In the genomic region with DNA sequence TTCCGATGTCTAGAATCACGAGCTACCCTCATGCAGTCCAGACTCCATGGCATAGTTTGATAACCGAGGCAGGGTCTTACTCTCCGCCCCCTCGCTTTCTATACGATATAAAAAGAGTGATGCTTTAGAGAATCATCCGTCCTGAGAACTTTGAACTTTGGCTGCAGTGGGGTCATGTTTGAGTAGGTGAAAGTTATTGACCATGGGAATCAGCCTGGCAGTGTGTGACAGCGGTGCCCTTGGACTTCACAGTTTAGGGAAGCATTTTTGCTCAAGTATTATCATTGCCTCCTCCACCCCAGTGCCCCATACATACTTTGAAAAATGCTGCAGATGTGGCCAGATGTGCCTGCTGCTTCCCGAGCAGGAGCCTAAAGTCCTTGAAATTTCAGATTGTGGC, we compare ENCODE assay signal across 27 mouse cellular contexts. TPM values are rescaled to one million over a fixed set of nuclear protein-coding genes. Genes with fewer than 3 reads are reported as not detected.
A peak's percentile ranks its signal among the peaks of the same experiment; 100 is the strongest.
DNase-seq lines count a peak whose midpoint lies in the region; ATAC-seq lines count a peak whose summit lies in the region.
"Had no signal": no experiment of that assay in that cellular context is flagged by ENCODE, and none has a peak within 500 bp of the region (broad histone marks: within the 10 kb centered on the region; RNA-seq: fewer than 3 reads in every experiment).

No protein-coding gene starts in this region.

- H3K36me3 ChIP-seq in forebrain, embryonic 11.5 days (ENCODE audit: control insufficient read depth, insufficient read depth, low read length), result no peaks in the 10 kb centered on the region
- H3K36me3 ChIP-seq in forebrain, embryonic 13.5 days (ENCODE audit: poor library complexity, severe bottlenecking), result no peaks in the 10 kb centered on the region
- no peaks in the 10 kb centered on the region for H3K36me3 ChIP-seq in liver, embryonic 15.5 days (replicated peaks)
- H3K36me3 ChIP-seq: embryonic facial prominence, embryonic 12.5 days; embryonic facial prominence, embryonic 15.5 days; forebrain, embryonic 12.5 days; heart, embryonic 10.5 days; heart, embryonic 13.5 days had no signal

- no peaks in the 10 kb centered on the region for H3K4me1 ChIP-seq in forebrain, embryonic 11.5 days (replicated peaks; ENCODE audit: control insufficient read depth, insufficient read depth, low read length)
- H3K4me1 ChIP-seq in forebrain, embryonic 13.5 days, result no peaks in the 10 kb centered on the region
- peaks cover 9% of the 10 kb centered on the region; the same call in 1 of the 2 replicates for H3K4me1 ChIP-seq in liver, embryonic 15.5 days (replicated peaks)
- H3K4me1 ChIP-seq: embryonic facial prominence, embryonic 12.5 days; embryonic facial prominence, embryonic 15.5 days; forebrain, embryonic 12.5 days; heart, embryonic 10.5 days; heart, embryonic 13.5 days had no signal

- H3K4me2 ChIP-seq in forebrain, embryonic 11.5 days (ENCODE audit: low read depth, low read length, severe bottlenecking), result no peak overlapping the region
- no peak overlapping the region for H3K4me2 ChIP-seq in forebrain, embryonic 13.5 days
- no peak overlapping the region for H3K4me2 ChIP-seq in liver, embryonic 15.5 days
- H3K4me2 ChIP-seq: embryonic facial prominence, embryonic 12.5 days; embryonic facial prominence, embryonic 15.5 days; forebrain, embryonic 12.5 days; heart, embryonic 13.5 days; hindbrain, embryonic 14.5 days had no signal

- DNase-seq in forebrain, embryonic 11.5 days (ENCODE audit: low spot score), result peak; percentile 5
- DNase-seq in liver, result no peak
- DNase-seq in urinary bladder, adult 2 months (ENCODE audit: low spot score), result peak; percentile 6
- no peak for DNase-seq in urinary bladder, adult 18-20 months (ENCODE audit: low spot score in 2 of 2)
- DNase-seq: adrenal gland, adult 8-10 months; adrenal gland, postnatal 25 days; cerebellum, adult 11 months; cerebellum, adult 2 months; cerebellum, adult 9-11 months; cerebellum, postnatal 25 days; gastrocnemius, adult 2 months; gastrocnemius, postnatal 14 days; heart, adult 18-20 months; heart, postnatal 14 days; heart, postnatal 4 days had no signal

- ATAC-seq in forebrain, embryonic 11.5 days (replicated peaks; ENCODE audit: low FRiP score), result no peak
- no peak for ATAC-seq in forebrain, embryonic 13.5 days
- ATAC-seq in liver, embryonic 15.5 days (ENCODE audit: insufficient read depth), result no peak
- ATAC-seq: activated CD4-positive, CD25-positive, alpha-beta regulatory T cell, adult 4 months; forebrain, embryonic 16.5 days; hindbrain, postnatal 0 days; inflammation-experienced regulatory T-cells, adult 6 months had no signal

- WGBS in forebrain, embryonic 11.5 days, result 86% methylated on average over 9 of the region's 9 CpGs
- 90% methylated on average over 9 of the region's 9 CpGs for WGBS in forebrain, embryonic 13.5 days
- WGBS in liver, embryonic 15.5 days (ENCODE audit: insufficient replicate concordance), result 59% methylated on average over 9 of the region's 9 CpGs

- H3K27ac ChIP-seq in forebrain, embryonic 11.5 days (ENCODE audit: low read depth, low read length), result no peak overlapping the region
- no peak overlapping the region for H3K27ac ChIP-seq in forebrain, embryonic 13.5 days
- H3K27ac ChIP-seq in liver, embryonic 15.5 days (replicated peaks), result peak overlapping the region; percentile 20; the same call in 1 of the 2 replicates
- H3K27ac ChIP-seq: embryonic facial prominence, embryonic 12.5 days; embryonic facial prominence, embryonic 15.5 days; forebrain, embryonic 12.5 days; gastrocnemius, adult 2 months; heart, embryonic 10.5 days; heart, embryonic 13.5 days; hindbrain, embryonic 14.5 days; hindbrain, postnatal 0 days had no signal

- H3K27me3 ChIP-seq in forebrain, embryonic 11.5 days (ENCODE audit: control insufficient read depth, insufficient read depth, low read length), result 0 out of 2 replicates have a peak, but pooled peaks cover 5% of the 10 kb centered on the region
- H3K27me3 ChIP-seq in forebrain, embryonic 13.5 days, result peaks cover 16% of the 10 kb centered on the region
- 0 out of 2 replicates have a peak, but pooled peaks cover 2% of the 10 kb centered on the region for H3K27me3 ChIP-seq in liver, embryonic 15.5 days

- H3K9ac ChIP-seq in forebrain, embryonic 11.5 days (ENCODE audit: low read length), result no peak overlapping the region
- no peak overlapping the region for H3K9ac ChIP-seq in forebrain, embryonic 13.5 days
- no peak overlapping the region for H3K9ac ChIP-seq in liver, embryonic 15.5 days
- H3K9ac ChIP-seq: embryonic facial prominence, embryonic 12.5 days; embryonic facial prominence, embryonic 15.5 days; forebrain, embryonic 12.5 days; heart, embryonic 13.5 days; hindbrain, embryonic 14.5 days had no signal

- no peak overlapping the region for H3K4me3 ChIP-seq in forebrain, embryonic 11.5 days (ENCODE audit: low read depth, low read length)
- H3K4me3 ChIP-seq in forebrain, embryonic 13.5 days, result no peak overlapping the region
- no peak overlapping the region for H3K4me3 ChIP-seq in liver, embryonic 15.5 days (replicated peaks)
- H3K4me3 ChIP-seq: embryonic facial prominence, embryonic 12.5 days; embryonic facial prominence, embryonic 15.5 days; forebrain, embryonic 12.5 days; gastrocnemius, adult 2 months; heart, embryonic 10.5 days; heart, embryonic 13.5 days had no signal

- no peaks in the 10 kb centered on the region for H3K9me3 ChIP-seq in forebrain, embryonic 11.5 days (ENCODE audit: control insufficient read depth, low read length)
- no peaks in the 10 kb centered on the region for H3K9me3 ChIP-seq in forebrain, embryonic 13.5 days (replicated peaks)
- no peaks in the 10 kb centered on the region for H3K9me3 ChIP-seq in liver, embryonic 15.5 days (replicated peaks)
- H3K9me3 ChIP-seq: embryonic facial prominence, embryonic 12.5 days; embryonic facial prominence, embryonic 15.5 days; forebrain, embryonic 12.5 days; heart, embryonic 10.5 days; heart, embryonic 13.5 days had no signal

RNA-seq across cellular contexts. Expression of a gene that starts 7.8 kb away (rescaled TPM):
- 0.31 and 0.51 TPM in 2 replicates for polyA plus RNA-seq in forebrain, embryonic 11.5 days (2014; fragmentation: Nextera tagmentation; extraction: Ambion mirVana)
- polyA plus RNA-seq in forebrain, embryonic 13.5 days (2015; fragmentation: Nextera tagmentation; extraction: Ambion mirVana), result 0.44 and 0.63 TPM in 2 replicates
- 23.7 and 31.9 TPM in 2 replicates for polyA plus RNA-seq in liver, embryonic 15.5 days (2015; fragmentation: Nextera tagmentation; extraction: Ambion mirVana)
- 6.9 and 7.8 TPM in 2 replicates for polyA plus RNA-seq in urinary bladder, adult 2 months (2012; rRNA removed)
- polyA plus RNA-seq: inflammation-experienced regulatory T-cells, adult 6 months had no signal

Comparison
In these comparisons a context has a peak if more than half of its experiments do, and no peak if none do; other contexts are left out.
1. DNase-seq: peak in forebrain, embryonic 11.5 days (single experiment) and urinary bladder, adult 2 months (single experiment); none in liver (single experiment) and urinary bladder, adult 18-20 months (0 of 2).